Mouse (Mus musculus): Measurements from ENCODE around the gene Teddm1b.

GRCm38 (mm10) chr1:153893746-153894145, 19.6 kb downstream of the Teddm1b start:
- TF ChIP-seq POLR2A (IDR thresholded peaks at IDR 0.05; ENCODE audit: borderline replicate concordance, insufficient read depth, low read length), result no peak
- no peak for TF ChIP-seq CTCF (IDR thresholded peaks at IDR 0.05; ENCODE audit: borderline replicate concordance, insufficient read depth, low read depth, low read length)
